Mouse (Mus musculus) erythroblast, embryonic 14.5 days (primary cell): ENCODE measurements around the gene Crebbp. TPM values are rescaled to one million over a fixed set of nuclear protein-coding genes. Genes with fewer than 3 reads are reported as not detected.

Experiments used
- H3K27me3 ChIP-seq: 2 replicates; pipeline ENCODE4 v1.6.1; 2012; ENCODE audit warnings: inconsistent platforms; ENCODE audit not compliant: control insufficient read depth
- H3K36me3 ChIP-seq: 2 replicates; pipeline ENCODE4 v1.6.1; 2012; ENCODE audit warnings: mild to moderate bottlenecking, inconsistent platforms; ENCODE audit not compliant: control insufficient read depth
- H3K4me1 ChIP-seq: 2 replicates; pipeline ENCODE4 v1.6.1; 2012; ENCODE audit warnings: inconsistent platforms; ENCODE audit not compliant: control insufficient read depth
- H3K4me3 ChIP-seq: replicated peaks from 2 replicates; pipeline ENCODE3; 2012; ENCODE audit warnings: moderate library complexity, mild to moderate bottlenecking, inconsistent platforms
- H3K9me3 ChIP-seq: 2 replicates; pipeline ENCODE4 v1.6.1; 2012; ENCODE audit warnings: low read length, inconsistent platforms, mixed read lengths; ENCODE audit not compliant: control insufficient read depth
- GATA1 ChIP-seq: IDR thresholded peaks from 2 replicates; pipeline ENCODE4 v1.6.1; 2012; ENCODE audit warnings: low read length, inconsistent platforms, mixed read lengths
- TAL1 ChIP-seq: IDR thresholded peaks from 3 replicates; pipeline ENCODE4 v1.6.1; 2012; ENCODE audit warnings: low read length, inconsistent platforms, mixed read lengths
- polyA plus RNA-seq: library from polyadenylated mRNA; stranded (reverse); fragments of >175 nt; gene quantifications from 2 replicates; pipeline ENCODE4 v1.2.3, GENCODE M21; 2012

Gene Crebbp
- polyA plus RNA-seq, 1 experiment, result 1.2 TPM

DNA sequence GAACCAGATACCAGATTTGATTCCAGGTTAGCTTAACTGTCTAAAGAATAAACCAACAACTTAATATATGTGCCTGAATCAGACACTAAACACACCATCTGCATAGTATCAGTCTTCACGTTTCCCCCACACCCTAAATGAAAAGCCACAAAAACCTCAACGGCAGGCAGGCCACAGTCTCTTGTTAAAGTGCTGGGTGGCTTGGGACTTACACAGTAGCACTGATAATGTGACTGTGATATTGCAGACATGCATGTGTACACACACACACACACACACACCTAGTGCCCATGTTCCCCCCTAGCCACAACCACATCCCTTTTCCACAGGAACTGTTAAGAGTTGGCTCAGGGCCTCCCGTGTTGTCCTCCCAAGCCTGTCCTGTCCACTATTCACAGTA is 139.0 kb downstream of the Crebbp start:
- Histone ChIP-seq H3K36me3 (peaks cover 20% of the 10 kb centered on the region), H3K4me1 (peaks cover 44% of the 10 kb centered on the region), H3K27me3 (no peaks in the 10 kb centered on the region), H3K4me3 (no peak overlapping the region), H3K9me3 (no peaks in the 10 kb centered on the region)
- no peak for TF ChIP-seq TAL1
- TF ChIP-seq GATA1, result no peak

DNA sequence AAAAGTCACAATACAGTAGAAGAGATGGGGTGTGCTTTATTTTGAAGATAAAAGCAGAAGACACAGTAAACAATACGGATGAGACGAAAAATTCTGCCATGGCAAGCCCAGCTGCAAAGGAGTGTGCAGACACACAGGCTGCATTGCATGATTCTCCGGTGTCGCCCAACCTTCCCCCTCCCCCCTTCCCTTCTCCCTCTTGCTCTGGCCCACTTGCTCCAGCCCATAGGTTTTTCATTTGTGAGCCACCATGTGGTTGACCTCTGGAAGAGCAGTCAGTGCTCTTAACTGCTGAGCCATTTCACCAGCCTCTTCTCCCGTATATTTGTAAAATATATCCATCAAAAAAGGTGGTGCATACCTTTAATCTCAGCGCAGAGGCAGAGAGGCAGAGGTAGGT is 139.5 kb downstream of the Crebbp start:
- no peak for TF ChIP-seq TAL1
- peaks cover 44% of the 10 kb centered on the region for H3K4me1 ChIP-seq
- peaks cover 20% of the 10 kb centered on the region for H3K36me3 ChIP-seq
- H3K9me3 ChIP-seq, result no peaks in the 10 kb centered on the region
- no peaks in the 10 kb centered on the region for H3K27me3 ChIP-seq
- no peak overlapping the region for H3K4me3 ChIP-seq

DNA sequence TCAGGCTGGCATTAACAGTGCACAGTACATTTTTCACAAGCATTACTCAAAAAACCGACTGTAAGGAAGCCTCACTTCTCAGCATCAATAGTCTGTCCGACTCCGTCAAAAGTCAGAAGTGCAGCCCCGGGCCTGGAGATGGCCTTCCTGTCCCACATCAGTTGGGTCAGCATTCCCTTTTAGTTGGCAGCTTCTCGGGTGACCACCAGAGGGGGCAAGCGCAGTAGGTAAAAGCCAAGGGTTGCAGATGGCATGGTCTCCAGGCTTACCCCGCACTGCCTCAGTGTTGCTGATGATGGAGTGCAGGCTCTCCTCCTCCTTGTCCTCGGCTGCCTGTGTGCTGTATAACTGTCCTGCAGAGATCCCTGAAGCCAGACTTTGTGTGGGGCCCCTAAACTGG is 145.2 kb downstream of the Crebbp start:
- Histone ChIP-seq H3K4me1 (no peaks in the 10 kb centered on the region), H3K9me3 (no peaks in the 10 kb centered on the region), H3K4me3 (no peak overlapping the region), H3K27me3 (no peaks in the 10 kb centered on the region), H3K36me3 (peaks cover 70% of the 10 kb centered on the region)
- TF ChIP-seq GATA1 (no peak), TAL1 (no peak)

DNA sequence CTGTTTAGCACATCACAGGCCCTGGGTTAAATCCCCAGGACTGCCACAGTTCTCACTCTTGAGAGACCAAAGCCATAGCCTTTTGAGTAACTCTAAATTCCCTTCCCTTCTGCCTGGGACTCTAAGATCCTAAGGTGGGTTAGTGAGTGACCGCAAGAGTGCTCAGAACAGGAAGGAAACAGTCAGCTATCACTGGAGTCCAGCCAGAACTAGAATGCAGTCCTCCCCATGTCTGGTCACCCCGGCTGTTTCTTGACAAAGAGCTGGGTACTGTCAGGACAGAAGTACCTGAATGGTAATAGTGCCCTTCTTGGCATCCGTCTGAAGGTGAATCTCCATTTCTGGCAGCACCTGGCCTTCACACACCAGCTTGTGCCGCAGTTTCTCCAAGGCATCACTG is 148.9 kb downstream of the Crebbp start:
- TF ChIP-seq TAL1 (no peak), GATA1 (no peak)
- H3K4me1 ChIP-seq, result no peaks in the 10 kb centered on the region
- no peak overlapping the region for H3K4me3 ChIP-seq
- H3K9me3 ChIP-seq, result no peaks in the 10 kb centered on the region
- no peaks in the 10 kb centered on the region for H3K27me3 ChIP-seq
- H3K36me3 ChIP-seq, result peaks cover 90% of the 10 kb centered on the region

DNA sequence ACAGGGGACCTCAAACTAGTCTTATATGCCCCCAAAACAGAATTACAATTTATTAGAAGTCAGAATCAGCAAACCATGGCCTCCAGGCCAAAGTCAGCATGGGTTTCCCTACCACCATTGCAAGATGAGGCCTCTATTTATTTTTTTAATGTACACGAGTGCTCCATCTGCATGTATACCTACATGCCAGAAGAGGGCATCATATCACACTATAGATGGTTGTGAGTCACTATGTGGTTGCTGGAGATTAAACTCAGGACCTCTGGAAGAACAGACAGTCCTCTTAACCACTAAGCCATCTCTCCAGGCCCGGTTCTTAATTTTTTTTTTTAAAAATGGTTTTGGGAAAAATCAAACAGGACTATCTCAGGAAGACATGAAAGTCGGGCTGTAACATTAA is 160.0 kb downstream of the Crebbp start:
- H3K9me3 ChIP-seq, result no peaks in the 10 kb centered on the region
- TF ChIP-seq TAL1, result no peak
- no peak for TF ChIP-seq GATA1
- no peaks in the 10 kb centered on the region for H3K4me1 ChIP-seq
- H3K36me3 ChIP-seq, result peaks cover 91% of the 10 kb centered on the region
- no peak overlapping the region for H3K4me3 ChIP-seq
- no peaks in the 10 kb centered on the region for H3K27me3 ChIP-seq

DNA sequence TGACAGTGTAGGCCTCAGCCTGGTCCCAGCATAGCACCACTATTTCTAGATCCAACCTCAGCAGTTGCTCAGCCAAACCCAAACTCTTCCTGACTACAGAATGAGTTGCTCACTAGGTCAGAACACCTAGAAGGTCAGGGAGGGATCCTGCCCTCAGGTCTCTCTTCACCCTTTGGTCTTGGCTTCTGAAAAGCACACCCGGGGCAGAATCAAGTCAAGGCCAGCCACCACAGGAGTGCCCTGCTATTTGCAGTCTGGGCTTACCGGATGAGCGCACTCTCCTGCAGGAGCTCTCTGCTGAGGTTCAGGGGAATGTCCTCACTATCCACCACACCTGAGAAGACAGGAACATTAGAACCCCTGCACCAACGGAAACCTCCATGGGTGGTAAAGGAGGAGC is 161.2 kb downstream of the Crebbp start:
- TF ChIP-seq TAL1, result no peak
- TF ChIP-seq GATA1, result no peak
- Histone ChIP-seq H3K36me3 (peaks cover 90% of the 10 kb centered on the region), H3K27me3 (no peaks in the 10 kb centered on the region)

DNA sequence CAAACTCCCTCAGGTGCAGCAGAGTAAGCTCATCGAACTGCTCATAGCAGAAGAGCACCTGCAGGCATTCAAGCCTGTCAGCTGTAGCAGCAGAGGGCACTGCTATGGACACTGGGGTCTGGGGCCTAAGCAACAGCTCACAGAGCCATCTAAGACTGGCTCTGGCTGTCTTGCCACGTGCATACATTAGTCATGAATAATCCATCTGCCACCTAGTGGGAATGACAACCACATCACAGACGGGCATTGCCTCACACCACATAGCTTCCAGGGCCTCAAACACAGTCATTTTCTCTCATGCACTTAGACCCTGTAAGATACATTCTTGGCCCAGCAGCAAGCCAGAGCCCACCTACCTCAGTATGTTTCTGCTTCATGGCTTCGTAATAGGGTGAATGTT is 168.3 kb downstream of the Crebbp start:
- Histone ChIP-seq H3K9me3 (no peaks in the 10 kb centered on the region), H3K4me1 (no peaks in the 10 kb centered on the region), H3K36me3 (peaks cover 92% of the 10 kb centered on the region), H3K4me3 (no peak overlapping the region), H3K27me3 (no peaks in the 10 kb centered on the region)
- TF ChIP-seq GATA1 (no peak), TAL1 (no peak)

More for the DNA sequence above, 161.2 kb downstream of the Crebbp start:
- no peaks in the 10 kb centered on the region for H3K4me1 ChIP-seq
- H3K9me3 ChIP-seq, result no peaks in the 10 kb centered on the region
- H3K4me3 ChIP-seq, result no peak overlapping the region

DNA sequence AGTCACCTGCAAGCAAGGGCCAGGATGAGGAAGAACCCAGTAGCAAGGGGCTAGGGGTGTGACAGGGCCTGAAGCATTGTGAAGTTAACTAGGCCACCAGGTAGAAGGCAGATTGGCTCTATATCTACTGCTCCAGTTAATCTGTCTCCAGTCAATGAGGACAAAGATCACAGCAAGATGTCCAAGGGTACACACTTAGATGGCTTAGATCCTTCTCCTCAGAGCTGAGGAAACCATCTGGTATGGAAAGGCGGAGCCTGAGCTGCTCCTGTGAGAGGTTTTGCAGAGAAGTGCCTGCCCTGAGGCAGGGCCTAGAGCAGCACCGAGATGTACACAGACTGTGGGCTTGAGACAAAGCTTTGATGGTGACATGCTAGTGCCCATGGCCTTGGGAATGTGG is 169.7 kb downstream of the Crebbp start:
- H3K9me3 ChIP-seq, result no peaks in the 10 kb centered on the region

DNA sequence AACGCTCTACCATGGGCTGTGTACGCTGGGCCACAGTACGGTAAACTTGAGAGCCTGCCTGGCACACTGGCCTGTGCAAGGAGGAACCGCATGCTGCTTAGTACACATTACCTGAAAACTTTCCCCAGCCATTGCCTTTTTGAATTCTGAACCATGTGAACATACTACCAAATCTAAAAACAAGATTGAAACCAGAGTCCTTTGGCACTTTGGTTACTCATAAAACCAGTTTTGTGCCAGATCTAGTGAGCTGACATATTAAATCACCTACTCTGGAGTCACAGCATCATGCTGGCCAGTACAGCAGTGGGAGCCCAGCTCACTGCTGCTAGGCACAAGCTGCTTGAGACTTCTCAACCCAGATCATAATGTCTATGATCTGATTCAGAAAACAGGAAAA is 172.2 kb downstream of the Crebbp start:
- no peaks in the 10 kb centered on the region for H3K27me3 ChIP-seq
- no peak overlapping the region for H3K4me3 ChIP-seq
- H3K4me1 ChIP-seq, result no peaks in the 10 kb centered on the region; the same call in 1 of the 2 replicates
- TF ChIP-seq GATA1 (no peak), TAL1 (no peak)
- H3K36me3 ChIP-seq, result peaks cover 93% of the 10 kb centered on the region
- H3K9me3 ChIP-seq, result no peaks in the 10 kb centered on the region

More for the DNA sequence above, 169.7 kb downstream of the Crebbp start:
- Histone ChIP-seq H3K4me3 (no peak overlapping the region), H3K36me3 (peaks cover 93% of the 10 kb centered on the region), H3K27me3 (no peaks in the 10 kb centered on the region), H3K4me1 (no peaks in the 10 kb centered on the region)
- TF ChIP-seq GATA1 (no peak), TAL1 (no peak)

DNA sequence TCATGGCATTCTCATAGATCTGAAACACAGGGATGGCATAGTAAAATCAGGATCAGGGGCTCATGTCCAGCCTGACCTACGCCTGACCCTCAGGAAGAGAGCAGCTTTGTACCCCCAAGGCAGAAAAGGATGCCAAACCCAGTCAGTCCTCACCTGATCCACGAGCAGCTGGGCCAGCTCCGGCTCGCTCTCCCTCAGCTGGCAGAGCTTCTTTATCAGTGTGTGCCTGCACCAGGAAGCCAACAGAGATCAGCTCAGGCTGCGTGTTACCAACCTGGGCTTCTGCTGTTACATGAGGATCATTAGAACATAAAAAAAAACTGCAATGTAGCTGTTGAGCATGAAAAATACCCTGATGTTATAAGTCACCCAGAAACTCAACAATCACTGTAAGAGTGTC is 173.6 kb downstream of the Crebbp start:
- H3K9me3 ChIP-seq, result no peaks in the 10 kb centered on the region
- H3K4me3 ChIP-seq, result no peak overlapping the region
- H3K36me3 ChIP-seq, result peaks cover 84% of the 10 kb centered on the region
- no peaks in the 10 kb centered on the region for H3K27me3 ChIP-seq
- H3K4me1 ChIP-seq, result peaks cover 3% of the 10 kb centered on the region
- TF ChIP-seq GATA1 (no peak), TAL1 (no peak)
